In the genomic region with DNA sequence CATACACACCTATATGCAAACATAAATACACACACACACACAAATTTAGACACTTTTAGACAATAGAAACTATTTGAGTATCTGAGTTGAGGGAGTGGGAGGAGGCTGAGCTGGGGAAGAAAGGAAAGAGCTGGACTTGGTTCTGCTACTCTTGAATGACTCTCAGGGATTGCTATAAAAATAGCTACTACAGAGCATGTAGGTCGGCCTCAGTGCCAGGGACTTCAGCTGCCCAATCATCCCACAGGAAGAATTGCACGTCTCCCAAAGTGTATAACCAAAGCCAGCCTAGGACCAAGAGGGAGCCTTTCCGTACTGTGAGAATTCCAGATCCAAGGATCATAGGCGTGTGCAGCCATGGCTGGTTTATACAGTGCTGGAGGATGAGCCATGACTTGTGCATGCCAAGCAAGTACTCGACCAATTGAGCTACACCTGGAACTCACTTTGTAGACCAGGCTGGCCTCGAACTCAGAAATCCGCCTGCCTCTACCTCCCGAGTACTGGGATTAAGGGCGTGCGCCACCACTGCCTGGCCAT, we compare ENCODE assay signal across 29 mouse cellular contexts. TPM values are rescaled to one million over a fixed set of nuclear protein-coding genes. Genes with fewer than 3 reads are reported as not detected.
DNase-seq lines count a peak whose midpoint lies in the region; ATAC-seq and TF ChIP-seq lines count a peak whose summit lies in the region.
"Had no signal": no experiment of that assay in that cellular context is flagged by ENCODE, and none has a peak within 500 bp of the region (broad histone marks: within the 10 kb centered on the region; RNA-seq: fewer than 3 reads in every experiment).

No protein-coding gene starts in this region.

- no peak overlapping the region for H3K4me3 ChIP-seq in cerebellum, adult 2 months (replicated peaks; ENCODE audit: insufficient read depth, low read depth, low read length)
- peak overlapping the region; percentile 20; the same call in 1 of the 2 replicates for H3K4me3 ChIP-seq in heart, embryonic 10.5 days
- H3K4me3 ChIP-seq in heart, embryonic 13.5 days = no peak overlapping the region
- H3K4me3 ChIP-seq: forebrain, embryonic 13.5 days; left cerebral cortex, adult 2 months; limb, embryonic 12.5 days; liver, embryonic 13.5 days; midbrain, embryonic 10.5 days; midbrain, embryonic 15.5 days; neural tube, embryonic 15.5 days; stomach, embryonic 15.5 days had no signal

- no peak for TF ChIP-seq CTCF in cerebellum, adult 2 months (IDR thresholded peaks at IDR 0.05; ENCODE audit: borderline replicate concordance, insufficient read depth, low read depth, low read length)

- H3K4me2 ChIP-seq in heart, embryonic 13.5 days = 0 out of 2 replicates have a peak overlapping the region, but pooled peaks have one; percentile 12
- H3K4me2 ChIP-seq: forebrain, embryonic 13.5 days; hindbrain, embryonic 14.5 days; limb, embryonic 12.5 days; liver, embryonic 13.5 days; midbrain, embryonic 15.5 days; neural tube, embryonic 15.5 days; stomach, embryonic 15.5 days had no signal

- ATAC-seq in heart, embryonic 13.5 days (ENCODE audit: extremely low read depth, insufficient number of reproducible peaks, low FRiP score, low TSS enrichment) = no peak
- ATAC-seq: activated CD4-positive, CD25-positive, alpha-beta regulatory T cell, adult 4 months; forebrain, embryonic 13.5 days; intestine, postnatal 0 days; midbrain, embryonic 15.5 days had no signal

- 0 out of 2 replicates have a peak, but pooled peaks cover 2% of the 10 kb centered on the region for H3K4me1 ChIP-seq in cerebellum, adult 2 months (ENCODE audit: control insufficient read depth, insufficient read depth, low read length)
- peaks cover 59% of the 10 kb centered on the region for H3K4me1 ChIP-seq in heart, embryonic 10.5 days
- peaks cover 46% of the 10 kb centered on the region for H3K4me1 ChIP-seq in heart, embryonic 13.5 days

- peaks cover 6% of the 10 kb centered on the region; the same call in 1 of the 2 replicates for H3K27me3 ChIP-seq in cerebellum, adult 2 months (ENCODE audit: control insufficient read depth, insufficient read depth, low read length)
- H3K27me3 ChIP-seq in heart, embryonic 10.5 days (ENCODE audit: insufficient read depth, poor library complexity, severe bottlenecking) = no peaks in the 10 kb centered on the region
- peaks cover 31% of the 10 kb centered on the region for H3K27me3 ChIP-seq in heart, embryonic 13.5 days (replicated peaks)
- H3K27me3 ChIP-seq: CH12.LX had no signal

- no peak for TF ChIP-seq POLR2A in cerebellum, adult 2 months (IDR thresholded peaks at IDR 0.05; ENCODE audit: borderline replicate concordance, insufficient read depth, low read length)

- no peak for DNase-seq in cerebellum, adult 2 months
- DNase-seq in cerebellum, adult 9-10 months = no peak
- peak; percentile 52 for DNase-seq in heart, embryonic 10.5 days (ENCODE audit: low spot score)
- no peak for DNase-seq in heart, postnatal 25 days (ENCODE audit: low spot score)
- DNase-seq in heart, postnatal 4 days = peak; percentile 48
- DNase-seq in right cerebral cortex, postnatal 4 days = no peak
- DNase-seq: adrenal gland, adult 2 months; adrenal gland, postnatal 36 days; cerebellum, adult 8-10 months; cerebellum, postnatal 36 days; kidney, postnatal 14 days; liver, embryonic 13.5 days; lung, adult 2 months; lung, postnatal 10 days; retina, postnatal 1 day; right cerebral cortex, postnatal 14 days had no signal

- H3K9me3 ChIP-seq in heart, embryonic 10.5 days = no peaks in the 10 kb centered on the region
- H3K9me3 ChIP-seq in heart, embryonic 13.5 days = no peaks in the 10 kb centered on the region
- H3K9me3 ChIP-seq: forebrain, embryonic 13.5 days; limb, embryonic 12.5 days; liver, embryonic 13.5 days; midbrain, embryonic 10.5 days; midbrain, embryonic 15.5 days; neural tube, embryonic 15.5 days; stomach, embryonic 15.5 days had no signal

- H3K9ac ChIP-seq in heart, embryonic 13.5 days = no peak overlapping the region
- H3K9ac ChIP-seq: forebrain, embryonic 13.5 days; hindbrain, embryonic 14.5 days; limb, embryonic 12.5 days; liver, embryonic 13.5 days; midbrain, embryonic 15.5 days; neural tube, embryonic 15.5 days; stomach, embryonic 15.5 days had no signal

- peaks cover 11% of the 10 kb centered on the region; the same call in 1 of the 2 replicates for H3K36me3 ChIP-seq in heart, embryonic 10.5 days
- H3K36me3 ChIP-seq in heart, embryonic 13.5 days = no peaks in the 10 kb centered on the region
- H3K36me3 ChIP-seq: liver, embryonic 13.5 days; midbrain, embryonic 15.5 days; neural tube, embryonic 15.5 days; stomach, embryonic 15.5 days had no signal

- 83% methylated on average over 10 of the region's 10 CpGs for WGBS in cerebellum, adult 2 months
- WGBS in heart, embryonic 10.5 days = 76% methylated on average over 10 of the region's 10 CpGs
- 68% methylated on average over 10 of the region's 10 CpGs for WGBS in heart, embryonic 13.5 days

- H3K27ac ChIP-seq in cerebellum, adult 2 months (ENCODE audit: insufficient read depth, low read length) = 0 out of 2 replicates have a peak overlapping the region, but pooled peaks have one; percentile 21
- H3K27ac ChIP-seq in heart, embryonic 10.5 days = peak overlapping the region; percentile 63; the same call in 1 of the 2 replicates
- H3K27ac ChIP-seq in heart, embryonic 13.5 days (replicated peaks) = peak overlapping the region; percentile 55
- H3K27ac ChIP-seq: forebrain, embryonic 13.5 days; hindbrain, embryonic 14.5 days; left cerebral cortex, adult 2 months; limb, embryonic 12.5 days; liver, embryonic 13.5 days; macrophage; midbrain, embryonic 10.5 days; midbrain, embryonic 15.5 days; neural tube, embryonic 15.5 days; stomach, embryonic 15.5 days had no signal

- intact Hi-C loops in heart, postnatal 25 days (cut with DNase I) = loop anchor here (5.0 kb wide), 2 partner anchors 35 to 55 kb away; no protein-coding TSS in a partner anchor

RNA-seq across cellular contexts. Expression of gene Emilin2, which starts 4.5 kb away (rescaled TPM):
- 3.7 and 4.5 TPM in 2 replicates for polyA plus RNA-seq in cerebellum, adult 2 months (2012; rRNA removed)
- 66.9 and 119 TPM in 2 replicates for polyA plus RNA-seq in heart, embryonic 10.5 days (2016; fragmentation: Nextera tagmentation; extraction: Ambion mirVana)
- 10 to 100 TPM; 64.3 to 73.1 TPM for total RNA-seq in heart, postnatal 25 days (2021)
- polyA plus RNA-seq in heart, embryonic 13.5 days (2015; fragmentation: Nextera tagmentation; extraction: Ambion mirVana) = 47.4 and 51.7 TPM in 2 replicates
- 100 to 1,000 TPM; 169 to 172 TPM for total RNA-seq in heart, postnatal 4 days (2021)

Comparison
In these comparisons a context has a peak if more than half of its experiments do, and no peak if none do; other contexts are left out.
1. DNase-seq: peak in heart, embryonic 10.5 days (single experiment) and heart, postnatal 4 days (single experiment); none in cerebellum, adult 2 months (0 of 2), cerebellum, adult 9-10 months (single experiment), heart, postnatal 25 days (single experiment) and right cerebral cortex, postnatal 4 days (single experiment).
2. Peak in every context shown above with its lines, with median percentiles within 50 percentile points of each other: H3K27ac ChIP-seq.